Mouse (Mus musculus) kidney, adult 9 months (tissue): ENCODE measurements around the gene Adarb1.
"Not testable (repeated sequence)": the region's sequence is repeated elsewhere in the genome, so short reads cannot be mapped to it uniquely, and the experiment has no call there.

Source experiments
- DNase-seq: peaks from one replicate; pipeline ENCODE4 v3.0.0; 2022

The Adarb1 gene

DNA sequence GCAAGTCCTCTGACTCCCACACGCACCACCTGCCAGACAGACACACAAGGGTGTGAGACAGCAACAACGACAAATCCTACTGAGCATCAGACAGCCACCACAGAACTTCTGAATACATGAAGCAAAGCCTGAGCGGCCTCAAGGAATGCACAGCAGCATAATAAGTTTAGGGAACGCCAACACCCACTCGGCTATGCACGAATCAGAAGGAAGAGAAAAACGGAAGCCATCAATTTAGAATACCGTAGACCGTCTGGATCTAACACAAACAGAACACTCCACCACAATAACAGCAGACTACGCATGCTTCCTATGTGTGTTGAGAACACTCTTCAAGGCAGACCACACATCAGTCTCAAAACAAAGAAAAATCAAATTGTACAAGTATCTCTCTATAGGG lies 109.1 kb downstream of the Adarb1 start:
- no peak for DNase-seq

DNA sequence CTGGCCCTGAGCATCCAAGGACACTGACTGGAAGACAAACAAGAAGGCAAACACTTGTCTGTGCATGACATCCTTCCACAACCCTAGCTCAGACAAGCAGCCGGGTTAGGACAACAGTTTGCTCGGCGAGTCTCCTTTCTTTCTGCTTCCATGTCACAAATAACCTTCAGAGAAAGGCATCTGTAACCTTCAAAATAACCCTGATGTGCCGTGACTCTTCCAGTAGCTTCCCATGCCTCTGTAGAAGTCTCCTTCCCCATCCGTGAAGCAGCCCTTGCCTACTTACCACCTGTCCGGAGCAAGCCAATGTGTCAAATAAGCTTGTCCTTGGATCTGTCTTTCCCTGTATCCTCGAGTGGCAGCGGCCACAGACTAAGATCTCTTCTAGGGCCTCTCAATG lies 112.3 kb downstream of the Adarb1 start:
- DNase-seq: no peak

DNA sequence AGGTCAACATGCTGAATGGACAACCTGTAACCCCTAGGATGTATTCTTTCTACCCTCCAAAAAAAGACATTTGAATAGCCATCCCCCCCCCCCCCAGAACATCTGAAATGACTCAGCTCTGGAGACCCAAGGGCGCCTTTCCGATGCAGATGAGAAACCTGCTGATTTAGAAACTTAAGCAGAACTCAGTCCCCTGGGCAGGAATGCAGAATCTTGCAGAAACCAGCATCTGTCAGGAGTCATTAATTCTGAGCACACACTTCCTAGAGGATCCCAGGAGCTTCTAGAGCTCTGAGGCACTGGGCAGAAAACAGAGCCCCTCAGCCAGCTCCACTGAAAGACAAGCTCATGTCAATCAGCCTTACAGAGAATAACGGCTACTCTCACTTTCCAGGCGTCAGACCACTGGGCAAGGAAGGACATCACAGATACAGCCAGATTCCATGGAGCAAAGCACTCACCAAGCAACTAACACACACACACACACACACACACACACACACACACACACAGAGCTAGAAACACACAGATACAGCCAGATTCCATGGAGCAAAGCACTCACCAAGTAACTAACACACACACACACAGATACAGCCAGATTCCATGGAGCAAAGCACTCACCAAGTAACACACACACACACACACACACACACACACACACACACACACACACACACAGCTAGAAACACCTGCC lies 113.1 kb downstream of the Adarb1 start:
- no peak for DNase-seq

DNA sequence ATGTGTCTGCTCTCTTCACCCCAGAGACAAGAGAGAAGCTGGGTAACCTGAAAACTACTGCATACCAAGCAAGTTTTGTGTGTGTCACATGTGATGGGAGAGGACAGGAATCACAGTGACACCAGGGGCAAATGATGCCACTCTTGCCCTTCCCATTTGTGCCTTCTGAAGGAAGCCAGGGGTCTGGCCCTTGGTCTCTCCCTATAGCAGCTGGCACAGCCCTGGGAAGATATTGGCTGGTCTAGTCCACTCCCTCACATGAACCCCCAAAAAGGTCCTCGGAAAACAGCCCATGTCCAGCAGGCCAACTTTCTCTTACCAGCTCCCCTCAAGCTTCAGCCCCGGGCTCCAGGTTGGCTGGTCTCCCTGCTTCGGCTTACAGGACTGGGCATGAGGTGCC lies 113.7 kb downstream of the Adarb1 start:
- no peak for DNase-seq

DNA sequence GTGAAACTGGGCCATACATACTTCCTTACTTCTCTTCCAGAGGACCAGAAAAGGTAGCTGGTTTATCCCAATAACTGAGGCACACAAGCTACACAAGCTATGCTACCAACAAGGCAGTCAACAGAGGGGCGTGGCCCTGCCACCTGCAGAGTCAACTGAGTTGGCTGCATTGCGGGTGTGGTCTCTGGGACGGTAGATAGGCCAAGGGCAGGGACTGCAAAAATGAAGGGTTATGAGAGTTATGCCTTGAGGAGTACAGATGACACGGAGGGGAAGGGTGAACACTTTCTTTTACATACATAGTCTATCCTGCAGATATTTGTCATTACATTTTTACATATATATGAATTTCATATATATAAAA lies 117.2 kb downstream of the Adarb1 start:
- DNase-seq: no peak

DNA sequence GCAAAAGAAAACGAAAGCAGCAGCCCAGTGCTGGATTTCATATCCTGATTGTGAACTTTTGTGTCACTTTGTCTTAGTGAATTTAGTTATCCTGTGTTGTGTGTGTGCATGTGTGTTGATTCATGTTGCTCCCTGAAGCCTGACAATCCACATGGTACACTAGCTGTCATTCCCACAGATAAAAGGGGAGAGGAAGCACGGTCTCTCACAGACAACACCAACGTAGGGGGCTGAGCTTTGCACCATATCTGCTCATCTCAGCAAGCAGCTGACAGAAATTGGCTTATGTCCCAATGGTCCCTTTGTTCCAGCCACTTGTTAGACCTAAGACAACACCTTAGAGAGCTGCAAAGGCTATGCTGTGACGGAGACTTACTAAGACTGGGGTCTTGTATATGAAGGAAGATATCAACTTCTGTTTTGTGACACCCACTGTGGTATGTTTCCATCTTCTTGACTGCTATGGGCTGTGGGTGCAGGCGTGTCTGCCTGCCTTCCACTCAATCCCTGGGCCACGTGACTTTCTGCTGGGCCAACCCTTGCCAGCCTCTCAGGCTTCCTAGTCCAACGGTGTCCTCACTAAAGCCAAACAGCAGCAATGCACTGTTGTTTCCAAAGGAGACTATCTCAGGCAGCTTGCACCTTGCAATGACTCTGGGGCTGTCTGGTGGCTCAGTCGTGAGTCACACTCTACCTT lies 117.7 kb downstream of the Adarb1 start:
- DNase-seq: no peak

DNA sequence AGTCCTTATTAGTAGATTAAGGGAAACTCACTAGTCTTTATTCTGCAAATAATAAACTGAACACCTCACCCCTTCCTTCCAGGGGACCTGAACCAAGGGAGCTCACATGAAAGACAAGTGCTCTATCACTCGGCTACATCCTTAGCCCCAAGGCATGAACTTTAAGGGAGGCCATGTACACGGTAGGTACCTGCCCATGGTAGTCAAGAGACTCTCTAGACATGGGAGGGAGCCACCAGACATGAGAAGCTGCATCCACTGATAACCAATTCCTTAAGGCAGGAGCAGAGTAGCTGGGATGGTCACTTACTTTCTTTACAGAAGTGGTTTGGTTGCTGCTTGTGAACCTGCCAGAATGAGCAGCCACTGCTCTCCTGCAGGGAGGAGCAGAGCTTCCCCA lies 118.9 kb downstream of the Adarb1 start:
- no peak for DNase-seq

DNA sequence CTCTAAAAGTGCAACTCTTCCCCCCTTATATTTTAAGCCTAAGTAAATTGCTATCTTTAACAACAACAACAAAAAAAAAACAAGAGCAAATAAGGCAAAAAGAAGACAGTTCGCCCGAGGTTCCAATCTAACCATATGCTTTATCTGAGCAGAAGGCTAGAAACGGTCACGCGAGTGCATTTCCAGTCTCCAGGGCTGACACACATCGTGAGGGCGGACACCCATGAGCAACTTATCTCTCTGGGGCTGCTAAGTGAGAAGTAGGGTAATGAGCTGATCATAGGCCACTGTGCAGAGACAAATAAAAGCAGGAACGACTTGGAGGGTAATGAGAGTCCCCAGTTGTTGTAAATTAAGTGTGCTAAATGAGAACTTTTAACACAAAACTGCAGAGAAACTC lies 119.4 kb downstream of the Adarb1 start:
- no peak for DNase-seq

DNA sequence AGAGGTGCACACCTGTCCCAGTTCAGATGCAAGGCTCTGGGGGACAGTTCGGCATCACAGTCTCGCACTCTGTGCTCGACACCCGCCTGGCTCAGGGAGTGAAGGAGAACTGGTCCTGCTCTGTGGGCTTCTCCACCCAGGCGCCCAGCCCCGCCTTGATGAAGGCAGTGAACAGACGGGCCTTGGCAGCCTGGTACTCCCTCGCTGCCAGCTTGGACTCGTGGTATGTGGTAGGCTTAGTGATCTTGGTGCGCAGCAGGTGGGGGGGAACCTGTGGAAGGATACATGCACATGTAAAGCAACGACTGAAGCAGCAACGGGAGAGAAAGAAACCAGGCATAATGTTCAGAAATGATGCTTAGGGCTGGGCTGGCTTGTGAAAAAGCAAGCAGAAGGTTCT lies 123.4 kb downstream of the Adarb1 start:
- DNase-seq: no peak

DNA sequence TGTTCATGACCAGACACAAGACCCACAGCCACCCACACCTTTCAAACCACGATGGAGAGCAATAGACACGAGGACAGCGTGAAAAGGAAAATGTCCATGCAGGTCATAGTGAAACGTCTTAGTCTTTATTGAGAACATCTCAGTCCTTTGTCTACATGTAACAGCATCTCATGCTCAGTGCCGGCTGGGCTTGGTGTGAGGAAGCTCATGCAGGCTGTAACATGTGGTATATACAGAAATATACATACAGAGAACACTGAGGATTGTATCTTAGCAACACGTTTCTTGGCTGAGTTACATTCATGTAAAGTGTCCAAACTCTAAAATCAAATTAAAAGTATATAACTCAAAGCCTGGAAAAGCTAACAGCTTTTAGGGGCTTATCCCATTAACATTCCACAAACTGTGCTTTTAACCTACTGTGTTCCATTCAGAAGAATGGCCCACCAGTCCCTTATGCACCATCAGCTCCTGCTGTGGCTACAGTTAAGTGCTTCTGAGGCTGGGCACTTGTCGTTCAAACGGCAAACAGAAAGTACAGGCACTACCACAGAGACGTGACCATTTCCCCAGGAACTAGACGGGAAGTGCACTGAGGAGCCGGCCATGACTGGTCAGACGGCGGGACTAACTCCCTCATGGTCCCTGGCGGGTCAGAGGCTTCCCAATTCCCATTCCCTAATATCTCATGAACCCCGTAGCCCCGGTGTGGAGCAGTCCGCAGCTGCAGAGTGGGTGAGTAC lies 127.3 kb downstream of the Adarb1 start:
- DNase-seq: no peak

DNA sequence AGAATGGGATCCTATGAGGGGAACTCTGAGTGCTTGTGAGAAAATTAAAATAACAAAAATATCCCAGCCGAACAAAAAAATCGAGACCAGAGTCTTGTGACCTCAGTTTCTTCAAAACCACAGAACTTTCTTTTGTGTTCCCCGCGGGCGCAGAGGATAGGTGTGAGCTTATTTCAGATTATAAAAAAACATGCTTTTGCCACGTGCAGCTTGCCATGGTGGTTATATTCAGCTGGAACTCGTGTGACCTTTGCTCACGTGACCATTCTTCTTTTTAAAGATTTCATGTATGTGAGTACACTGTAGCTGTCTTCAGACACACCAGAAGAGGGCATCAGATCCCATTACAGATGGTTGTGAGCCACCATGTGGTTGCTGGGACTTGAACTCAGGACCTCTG lies 128.5 kb downstream of the Adarb1 start:
- DNase-seq: no peak

DNA sequence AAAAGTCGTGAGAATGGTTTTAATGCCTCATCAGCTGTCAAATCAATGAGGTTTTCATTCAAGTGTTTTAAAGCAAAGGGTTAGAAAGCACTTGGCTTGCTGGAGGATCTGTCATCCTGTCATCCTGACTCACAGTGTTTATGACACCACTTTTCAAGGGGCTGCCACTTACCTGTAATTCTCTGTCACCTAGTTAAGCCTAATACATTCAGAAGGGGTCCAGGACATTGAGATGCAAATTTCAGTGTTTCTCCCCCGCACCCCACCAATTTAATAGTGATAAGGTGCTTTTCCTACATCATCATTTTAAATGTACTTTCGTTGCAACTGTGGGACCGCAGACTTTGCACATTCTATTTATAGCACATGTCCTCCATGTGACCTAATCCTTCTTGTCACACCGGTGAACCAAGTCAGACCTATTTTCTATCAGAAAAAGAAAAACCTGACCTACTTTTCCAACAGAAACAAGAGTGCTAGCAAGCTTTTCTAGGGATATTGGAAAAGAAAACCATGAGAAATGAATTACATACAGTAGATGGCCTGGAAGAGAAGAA lies 129.4 kb downstream of the Adarb1 start:
- DNase-seq: no peak

DNA sequence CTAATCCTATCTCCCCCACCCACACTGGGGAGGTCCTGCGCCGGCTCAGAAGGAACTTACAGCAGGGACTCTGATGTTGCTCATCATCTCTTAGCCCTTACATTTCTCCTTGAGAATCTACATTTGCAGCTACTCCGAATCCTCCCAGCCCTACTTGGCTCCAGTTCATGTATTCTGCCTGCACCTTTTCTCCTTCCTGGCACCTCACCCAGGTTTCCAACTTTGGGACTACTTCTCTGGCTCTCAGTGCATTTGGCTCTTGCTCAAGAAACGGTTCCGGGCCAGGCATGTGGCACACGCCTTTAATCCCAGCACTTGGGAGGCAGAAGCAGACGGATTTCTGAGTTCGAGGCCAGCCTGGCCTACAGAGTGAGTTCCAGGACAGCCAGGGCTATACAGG lies 130.4 kb downstream of the Adarb1 start:
- DNase-seq: no peak

DNA sequence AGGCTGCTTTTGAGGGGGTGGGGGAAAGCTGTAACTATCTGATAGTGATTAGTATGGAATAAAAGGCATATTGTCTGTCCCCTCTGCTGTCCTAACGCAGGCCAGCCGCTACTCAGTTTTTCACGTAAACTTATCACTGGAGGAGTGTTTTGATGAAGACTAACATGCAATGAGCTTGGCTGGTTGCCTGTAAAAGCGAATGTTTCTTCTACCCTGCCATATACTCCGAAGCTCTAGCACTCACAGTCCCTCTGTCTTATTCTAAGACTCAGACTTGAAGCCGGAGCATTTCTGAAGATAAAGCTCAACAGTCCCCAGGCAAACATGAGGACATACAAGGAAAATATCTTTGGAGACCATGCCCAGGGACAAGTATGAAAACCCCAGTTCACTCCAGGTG lies 133.2 kb downstream of the Adarb1 start:
- no peak for DNase-seq

DNA sequence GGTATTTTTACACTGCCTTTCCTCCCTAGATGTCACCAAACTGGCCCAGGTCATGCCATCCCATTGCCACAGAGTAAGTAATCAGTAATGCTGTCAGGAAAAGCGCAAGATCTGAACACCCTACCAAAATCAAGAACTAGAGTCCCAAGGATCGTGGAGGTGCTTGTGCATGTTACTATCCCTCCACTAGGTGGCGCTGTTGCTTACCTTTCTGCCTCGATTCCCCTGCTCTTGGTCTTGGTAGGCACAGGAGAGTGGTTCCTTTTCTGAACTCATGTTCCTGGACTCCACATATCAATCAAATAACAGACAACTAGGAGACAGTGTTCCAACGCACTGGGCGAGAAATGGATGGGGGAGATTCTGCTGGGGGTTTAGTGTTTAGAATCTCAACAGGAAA lies 135.2 kb downstream of the Adarb1 start:
- DNase-seq: peak; percentile 78

DNA sequence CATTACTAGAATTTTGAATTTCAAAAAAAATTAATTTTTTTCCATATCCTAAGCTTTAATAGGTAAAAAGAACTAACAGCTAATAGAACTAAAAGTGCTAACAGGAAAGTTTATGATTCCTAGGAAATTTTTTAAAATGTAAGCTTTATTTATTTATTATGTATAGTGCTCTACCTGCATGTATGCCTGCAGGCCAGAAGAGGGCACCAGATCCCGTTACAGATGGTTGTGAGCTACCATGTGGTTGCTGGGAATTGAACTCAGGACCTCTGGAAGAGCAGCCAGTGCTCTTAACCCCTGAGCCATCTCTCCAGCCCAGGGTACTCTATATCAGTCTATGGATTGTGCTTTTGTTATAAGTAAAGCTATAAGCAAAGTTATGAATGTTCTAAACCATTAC lies 136.0 kb downstream of the Adarb1 start:
- DNase-seq: not testable (repeated sequence)

DNA sequence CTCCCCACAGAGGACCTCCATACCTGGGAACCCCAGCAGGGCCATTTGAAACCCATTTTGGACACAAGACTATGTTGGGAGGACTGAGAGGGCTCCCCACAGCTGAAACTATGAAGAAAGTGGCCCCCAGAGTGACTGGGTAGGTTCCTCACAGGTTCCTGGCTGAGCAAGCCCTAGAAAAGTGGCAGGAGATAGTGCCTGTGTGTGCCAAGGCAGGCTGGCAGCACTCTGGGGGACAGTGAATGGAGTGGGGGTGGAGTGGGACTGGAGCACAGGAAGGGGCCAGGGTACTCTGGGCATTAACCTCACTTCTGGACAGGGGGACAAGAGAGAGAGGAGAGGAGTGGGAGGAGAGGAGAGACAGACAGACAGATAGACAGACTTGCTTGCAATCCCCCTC lies 144.3 kb downstream of the Adarb1 start:
- DNase-seq: no peak

DNA sequence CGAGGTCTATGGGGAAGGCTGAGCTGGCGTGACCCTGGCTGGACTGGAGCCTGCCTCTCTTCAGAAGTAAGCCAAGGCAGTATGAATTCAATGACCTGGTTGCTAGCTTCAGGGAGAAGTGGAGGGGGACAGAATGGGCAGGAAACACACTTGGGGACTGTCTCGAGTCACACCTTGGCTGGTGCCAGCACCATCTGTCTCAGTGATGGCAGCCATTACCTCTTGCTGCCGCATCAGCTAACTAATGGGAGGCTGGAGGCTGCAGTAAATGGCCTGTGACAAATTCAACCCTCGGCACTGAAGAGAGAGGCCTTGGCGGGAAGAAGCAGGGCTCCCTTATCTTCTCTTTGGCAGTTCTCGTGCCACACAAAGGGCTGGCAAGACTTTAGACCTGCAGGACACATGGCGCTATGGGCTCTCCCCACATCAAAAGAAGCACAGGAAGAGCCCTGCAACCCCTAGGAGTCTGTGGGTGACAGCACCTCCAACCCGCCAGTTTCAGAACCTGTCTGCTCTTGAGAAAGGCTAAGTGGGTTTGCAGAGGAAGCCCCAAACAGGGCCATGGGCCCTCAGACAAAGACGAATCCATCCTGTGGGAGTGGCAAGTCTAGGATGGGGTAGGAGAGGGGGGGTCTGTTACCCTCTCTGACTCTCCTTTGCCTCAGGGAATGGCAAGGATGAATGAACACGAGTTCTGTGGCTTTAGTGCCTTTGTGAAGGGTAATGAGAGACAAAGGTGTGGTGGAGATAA lies 144.9 kb downstream of the Adarb1 start:
- no peak for DNase-seq

DNA sequence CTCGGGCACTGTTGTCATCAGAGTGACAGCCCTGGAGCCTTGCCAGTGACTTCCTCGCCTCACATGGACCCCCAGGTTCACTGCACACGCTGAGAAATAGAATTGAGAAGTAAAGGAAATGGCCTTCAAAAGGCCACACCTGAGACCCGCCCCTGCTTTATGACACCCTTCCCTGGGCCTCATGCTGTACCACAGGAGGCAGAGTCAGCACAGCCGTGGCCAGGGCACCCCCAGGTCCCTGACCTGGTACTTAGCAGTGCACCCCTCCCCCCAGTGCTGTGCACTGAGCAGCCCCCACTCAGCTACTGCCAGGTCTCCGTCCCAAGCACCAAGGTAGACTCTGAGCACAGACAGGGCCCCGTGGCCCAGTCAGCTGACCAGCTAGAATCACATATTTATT lies 148.9 kb downstream of the Adarb1 start:
- no peak for DNase-seq

DNA sequence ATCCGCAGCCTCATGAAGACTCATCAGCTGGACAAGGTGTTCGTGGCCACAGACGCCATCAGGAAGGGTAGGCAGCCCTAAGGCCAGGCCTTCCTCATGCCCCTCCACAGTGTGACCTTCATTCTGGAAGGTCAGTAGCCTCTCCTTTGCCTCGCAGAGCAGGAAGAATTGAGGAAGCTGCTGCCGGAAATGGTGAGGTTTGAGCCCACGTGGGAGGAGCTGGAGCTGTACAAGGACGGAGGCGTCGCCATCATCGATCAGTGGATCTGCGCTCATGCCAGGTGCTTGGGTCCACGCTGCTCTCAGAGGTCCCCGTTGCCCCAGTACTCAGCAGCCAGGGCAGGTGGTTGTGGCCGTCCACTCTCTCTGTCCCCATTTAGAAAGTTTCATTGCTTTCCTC lies 151.0 kb downstream of the Adarb1 start:
- DNase-seq: no peak

DNA sequence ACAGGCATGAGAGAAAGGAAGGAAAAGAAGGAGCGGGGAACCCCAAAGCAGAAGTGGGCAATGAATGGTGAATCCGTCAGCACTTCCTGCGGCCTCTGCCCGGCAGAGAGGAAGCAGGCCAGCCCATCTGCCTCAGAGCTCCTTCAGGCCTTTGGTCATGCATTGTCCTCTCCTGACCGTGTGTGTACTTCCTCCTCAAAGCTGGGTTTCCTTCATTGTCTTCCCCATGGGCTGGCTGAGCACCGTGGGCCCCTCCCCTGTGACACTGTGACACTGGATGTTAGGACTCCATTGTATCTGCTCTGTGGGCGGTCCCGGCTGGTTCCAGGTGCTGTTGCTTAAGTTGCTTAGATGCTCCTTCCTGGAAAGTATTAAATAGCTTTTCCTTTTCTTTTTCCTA lies 151.8 kb downstream of the Adarb1 start:
- DNase-seq: no peak

DNA sequence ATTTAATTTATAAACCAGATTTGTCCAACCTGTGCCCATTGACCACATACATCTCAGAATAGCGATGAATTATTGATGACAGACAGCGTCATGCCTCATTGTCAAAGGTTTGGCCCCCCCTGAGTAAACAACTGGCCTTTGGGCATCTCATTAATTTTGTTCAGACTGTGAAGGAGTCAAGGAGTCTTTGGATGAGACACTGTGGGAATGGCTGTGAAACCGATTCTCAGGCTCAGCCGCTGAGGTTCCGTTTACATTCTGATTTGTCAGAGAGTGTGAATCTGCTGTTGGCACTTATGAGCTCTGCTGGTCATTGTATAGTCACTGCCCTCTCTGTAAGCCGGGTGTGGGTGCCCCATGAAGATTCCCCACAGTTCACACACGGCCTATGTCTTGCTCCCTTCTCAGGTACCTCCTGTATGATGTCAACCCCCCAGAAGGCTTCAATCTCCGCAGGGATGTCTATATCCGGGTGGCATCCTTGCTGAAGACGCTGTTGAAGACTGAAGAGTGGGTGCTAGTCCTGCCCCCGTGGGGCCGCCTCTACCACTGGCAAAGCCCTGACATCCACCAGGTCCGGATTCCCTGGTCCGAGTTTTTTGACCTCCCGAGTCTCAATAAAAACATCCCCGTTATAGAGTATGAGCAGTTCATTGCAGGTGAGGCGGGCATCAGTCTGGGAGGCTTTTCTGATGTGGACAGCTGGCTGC lies 157.7 kb downstream of the Adarb1 start:
- no peak for DNase-seq
